Mouse (Mus musculus): ENCODE data around the gene Rbfox2.

Gene Rbfox2

GRCm38 (mm10) chr15:77144960-77145359 is 161.8 kb downstream of the Rbfox2 start:
- DNase-seq (ENCODE audit: low read depth), result no peak

DNA sequence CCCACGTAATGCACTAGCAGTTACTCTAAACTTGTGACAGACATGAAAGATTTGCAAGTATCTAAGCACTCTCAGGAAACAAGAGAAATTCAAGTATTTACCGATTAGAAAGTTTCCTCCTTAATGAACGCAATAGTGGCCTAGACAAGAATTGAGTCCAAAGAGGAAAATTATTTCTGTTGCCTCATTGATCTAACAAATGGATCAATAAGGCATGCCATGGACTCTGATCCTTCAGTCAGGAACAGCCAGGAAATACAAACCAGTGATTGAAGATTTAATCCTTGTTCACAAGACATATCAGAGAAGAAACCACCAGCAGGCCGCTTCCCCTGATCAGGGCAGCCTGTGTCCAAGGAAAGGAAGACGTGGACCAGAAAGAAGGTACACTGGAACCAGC is 164.0 kb downstream of the Rbfox2 start:
- no peak for DNase-seq (ENCODE audit: low read depth)

DNA sequence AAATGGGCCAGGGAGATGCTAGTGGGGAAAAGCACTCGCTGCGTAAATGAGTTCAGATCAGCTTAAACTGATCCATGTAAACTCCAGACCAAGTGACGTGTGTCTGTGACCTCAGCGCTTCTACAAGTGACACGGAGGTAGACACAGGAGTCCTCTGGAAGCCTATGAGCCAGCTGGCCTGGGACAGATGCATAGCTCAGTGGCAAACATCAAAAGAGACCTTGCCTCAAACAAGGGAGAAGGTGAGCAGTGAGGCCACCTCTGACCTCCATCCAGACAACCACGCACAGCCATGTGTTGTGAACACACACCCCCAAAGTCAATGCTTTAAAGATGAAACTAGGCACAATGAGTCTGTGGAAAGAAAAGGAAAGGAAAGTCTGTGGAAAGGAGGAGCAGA is 164.5 kb downstream of the Rbfox2 start:
- no peak for DNase-seq (ENCODE audit: low read depth)

GRCm38 (mm10) chr15:77141711-77142110 is 165.1 kb downstream of the Rbfox2 start:
- no peak for DNase-seq (ENCODE audit: low read depth)

DNA sequence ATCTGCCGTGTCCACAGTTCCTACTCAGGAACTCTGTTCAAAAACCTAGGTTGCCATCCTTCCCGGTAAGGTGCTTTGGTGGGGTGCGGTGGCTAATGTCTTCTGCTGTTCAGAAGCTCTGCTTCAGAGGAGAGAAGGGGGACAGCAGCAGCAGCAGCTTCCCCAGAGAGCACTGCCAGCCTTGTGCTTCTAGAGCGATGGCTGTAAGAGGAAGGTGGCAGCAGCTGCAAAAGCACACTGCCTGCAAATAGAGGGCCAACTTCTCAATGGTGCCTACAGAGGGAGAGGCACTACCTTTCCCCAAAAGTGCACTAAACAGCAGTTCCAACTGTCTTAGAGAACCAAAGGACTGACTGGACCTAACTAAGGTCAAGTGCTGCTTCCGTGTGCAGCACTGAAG is 168.5 kb downstream of the Rbfox2 start:
- no peak for DNase-seq (ENCODE audit: low read depth)

DNA sequence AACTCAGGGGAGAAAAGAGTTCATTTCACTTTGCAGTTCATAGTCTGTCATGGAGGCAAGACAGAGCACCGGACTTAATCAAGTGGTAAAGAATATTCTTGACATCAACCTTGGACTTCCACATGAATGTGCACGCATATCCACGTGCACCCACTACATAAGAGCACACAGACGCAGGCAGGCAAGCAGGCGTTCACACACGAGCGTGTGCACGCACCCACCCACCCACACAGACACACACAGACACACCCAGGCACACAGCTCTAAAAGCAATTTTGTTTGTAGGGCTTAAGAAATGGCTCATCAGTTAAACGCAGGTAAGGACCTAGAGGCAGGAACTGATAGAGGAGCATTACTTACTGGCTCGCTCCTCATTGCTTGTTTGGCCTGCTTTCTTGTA is 172.3 kb downstream of the Rbfox2 start:
- no peak for DNase-seq (ENCODE audit: low read depth)

DNA sequence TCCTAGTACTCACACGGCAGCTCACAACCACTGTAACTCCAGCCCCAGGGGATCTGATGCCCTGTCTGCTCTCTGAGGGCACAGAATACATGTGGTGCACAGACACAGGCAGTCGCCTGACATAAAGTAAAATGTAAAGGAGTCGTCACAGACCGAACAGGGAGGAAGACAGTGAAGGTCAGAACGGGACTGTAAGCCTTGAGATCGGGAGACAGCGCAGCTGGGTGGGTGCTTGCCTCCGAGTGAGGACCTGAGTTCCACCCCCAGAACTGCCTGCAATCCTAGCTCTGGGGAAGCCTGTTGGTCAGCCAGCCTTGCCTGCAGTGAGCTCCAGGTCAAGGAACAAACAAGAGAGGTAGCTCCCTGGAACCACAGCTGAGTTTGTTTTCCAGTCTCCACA is 177.7 kb downstream of the Rbfox2 start:
- no peak for DNase-seq (ENCODE audit: low read depth)

- no peak for DNase-seq (ENCODE audit: low read depth)
Observed at GRCm38 (mm10) chr15:77127737-77128136, 179.1 kb downstream of the Rbfox2 start.

DNA sequence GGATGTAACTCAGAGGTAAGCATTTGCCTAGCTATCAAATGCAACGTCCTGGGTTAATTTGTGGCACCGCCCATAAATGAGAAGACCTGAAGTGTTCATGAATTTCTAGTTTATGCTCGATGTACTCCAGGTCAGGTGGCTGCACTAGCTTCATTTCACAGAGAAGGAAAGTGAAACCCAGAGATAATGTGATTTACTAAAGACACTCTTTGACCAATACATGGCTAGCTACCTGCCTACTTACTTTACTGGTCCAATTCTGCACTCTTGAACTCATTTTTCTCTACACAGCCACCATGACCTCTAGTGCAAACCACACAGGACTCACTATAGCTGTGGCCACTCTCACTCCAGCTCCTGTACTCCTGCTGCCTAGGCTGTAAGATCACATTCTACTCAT is 180.1 kb downstream of the Rbfox2 start:
- DNase-seq (ENCODE audit: low read depth), result no peak

- DNase-seq (ENCODE audit: low read depth), result no peak
Observed at GRCm38 (mm10) chr15:77124372-77125117, 182.3 kb downstream of the Rbfox2 start.

- no peak for DNase-seq (ENCODE audit: low read depth)
Observed at GRCm38 (mm10) chr15:77122824-77123223, 184.0 kb downstream of the Rbfox2 start.

DNA sequence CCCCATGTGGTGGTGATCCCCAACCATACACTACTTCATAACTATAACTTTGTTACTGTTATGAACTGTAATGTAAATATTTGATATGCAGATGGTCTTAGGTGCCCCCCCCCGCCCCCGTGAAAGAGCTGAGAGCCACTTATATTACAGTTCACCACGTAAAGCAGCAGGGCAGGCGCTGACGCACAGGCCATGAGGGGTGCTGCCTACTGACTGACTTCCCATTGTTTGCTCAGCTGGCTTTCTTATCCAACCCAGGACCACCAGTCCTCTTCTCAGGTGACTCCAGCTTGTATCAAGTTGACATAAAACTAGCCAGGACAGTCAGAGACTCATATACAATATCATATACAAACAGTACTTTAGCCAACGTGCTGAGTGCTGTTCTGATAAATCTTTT is 184.6 kb downstream of the Rbfox2 start:
- DNase-seq (ENCODE audit: low read depth), result no peak

GRCm38 (mm10) chr15:77119666-77120065 is 187.1 kb downstream of the Rbfox2 start:
- no peak for DNase-seq (ENCODE audit: low read depth)

GRCm38 (mm10) chr15:77117209-77117608 is 189.6 kb downstream of the Rbfox2 start:
- no peak for DNase-seq (ENCODE audit: low read depth)

GRCm38 (mm10) chr15:77116139-77116722 is 190.6 kb downstream of the Rbfox2 start:
- DNase-seq (ENCODE audit: low read depth), result no peak

DNA sequence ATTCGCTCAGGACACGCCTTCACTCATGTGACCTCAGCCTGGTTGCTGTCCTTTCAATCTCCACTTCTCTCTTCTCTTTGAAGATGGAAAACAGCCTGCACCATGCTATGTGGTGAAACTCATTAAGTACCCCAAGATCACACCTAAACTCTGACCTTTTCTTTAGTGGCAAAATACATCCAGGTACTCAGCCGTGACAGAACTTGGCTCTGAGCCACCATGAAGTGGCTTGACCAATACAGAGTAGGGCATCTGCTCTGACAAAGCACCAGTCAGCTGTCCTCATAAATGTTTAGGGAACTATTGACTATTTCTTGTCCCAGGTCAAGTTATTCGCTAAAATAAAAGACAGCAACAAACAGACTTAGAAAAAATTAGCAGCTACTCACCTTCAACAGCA is 191.3 kb downstream of the Rbfox2 start:
- no peak for DNase-seq (ENCODE audit: low read depth)

DNA sequence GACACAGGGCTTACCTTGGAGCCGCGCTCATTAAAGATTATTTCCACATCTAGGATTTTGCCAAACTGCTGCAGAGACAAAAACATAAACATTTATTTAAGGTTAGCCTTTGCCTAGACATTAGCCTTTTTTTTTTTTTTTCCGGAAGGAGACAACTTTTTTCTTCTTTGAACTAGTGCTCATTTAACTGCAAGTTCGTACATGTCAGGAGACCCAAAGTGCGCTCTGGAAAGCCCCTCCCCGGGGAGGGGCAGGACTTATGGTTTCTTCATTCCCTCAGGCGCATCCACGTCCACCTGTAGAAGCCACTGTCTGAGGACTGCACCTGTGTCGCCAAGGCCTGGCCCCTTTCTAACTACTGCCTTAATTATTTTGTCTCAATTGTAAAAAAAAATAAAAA is 193.2 kb downstream of the Rbfox2 start:
- DNase-seq (ENCODE audit: low read depth), result no peak

DNA sequence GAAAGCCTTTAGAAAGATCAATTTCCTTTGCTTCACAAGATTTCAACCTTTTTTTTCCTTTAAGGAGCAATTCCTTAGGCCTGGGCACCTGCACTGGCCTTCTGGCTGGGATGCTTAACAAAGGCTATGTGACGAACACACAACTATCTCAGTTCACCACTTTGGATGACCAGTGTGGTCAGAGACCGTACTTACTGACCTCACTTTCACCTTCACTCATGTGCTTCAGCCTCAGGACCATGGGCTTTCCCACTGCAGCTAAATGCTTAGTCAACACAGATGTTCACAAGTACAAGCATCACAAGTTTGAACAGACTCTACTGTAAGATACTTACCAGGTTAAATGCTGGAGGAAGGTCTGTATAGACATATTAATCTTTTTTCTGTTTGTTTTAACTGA is 194.4 kb downstream of the Rbfox2 start:
- no peak for DNase-seq (ENCODE audit: low read depth)

- no peak for DNase-seq (ENCODE audit: low read depth)
Observed at GRCm38 (mm10) chr15:77111924-77112323, 194.9 kb downstream of the Rbfox2 start.

DNA sequence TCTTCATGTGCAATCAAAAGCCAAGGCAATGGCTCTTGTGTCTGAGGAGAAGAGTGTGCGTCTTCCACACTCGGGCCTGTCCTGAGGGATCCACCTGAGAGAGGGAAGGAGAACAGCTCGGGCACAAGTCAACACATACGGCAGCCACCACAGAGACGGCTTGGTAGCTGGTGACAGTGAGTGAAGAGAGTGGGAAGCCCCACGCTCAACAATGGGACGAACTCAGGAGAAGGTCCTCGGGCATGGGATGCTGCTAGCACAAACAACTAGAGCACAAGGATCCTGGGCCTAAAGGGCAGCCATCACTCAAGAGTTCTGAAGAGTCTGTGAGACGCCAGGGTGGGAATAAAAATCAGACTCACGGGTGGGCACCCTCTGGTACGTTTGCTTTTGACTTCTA is 196.4 kb downstream of the Rbfox2 start:
- no peak for DNase-seq (ENCODE audit: low read depth)

GRCm38 (mm10) chr15:77107169-77107908 is 199.5 kb downstream of the Rbfox2 start:
- DNase-seq (ENCODE audit: low read depth), result no peak

DNA sequence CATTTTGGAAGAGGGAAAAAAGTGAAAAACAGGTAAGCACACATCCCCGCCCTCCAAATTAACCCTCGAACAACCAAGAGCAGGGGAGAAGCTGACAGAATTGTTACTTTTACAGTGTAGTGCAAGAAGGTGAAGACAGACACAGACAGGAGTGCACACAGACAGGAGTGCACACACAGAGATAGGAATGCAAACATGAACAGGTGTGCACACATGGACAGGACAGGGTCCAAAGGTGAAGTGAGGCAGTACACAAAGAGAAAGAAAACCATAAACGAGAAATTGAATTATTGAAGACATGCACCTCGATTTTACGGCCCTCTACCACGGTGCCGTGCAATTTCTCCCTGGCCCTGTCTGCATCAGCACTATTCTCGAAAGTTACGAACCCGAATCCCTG is 201.5 kb downstream of the Rbfox2 start:
- DNase-seq (ENCODE audit: low read depth), result no peak

Data from 416B (cell line).